Mouse (Mus musculus): Measurements from ENCODE around the gene Gng7. TPM values are rescaled to one million over a fixed set of nuclear protein-coding genes. Genes with fewer than 3 reads are reported as not detected.

Gene Gng7
- polyA plus RNA-seq, 1 experiment from 2014 or later, result 1.5 TPM

DNA sequence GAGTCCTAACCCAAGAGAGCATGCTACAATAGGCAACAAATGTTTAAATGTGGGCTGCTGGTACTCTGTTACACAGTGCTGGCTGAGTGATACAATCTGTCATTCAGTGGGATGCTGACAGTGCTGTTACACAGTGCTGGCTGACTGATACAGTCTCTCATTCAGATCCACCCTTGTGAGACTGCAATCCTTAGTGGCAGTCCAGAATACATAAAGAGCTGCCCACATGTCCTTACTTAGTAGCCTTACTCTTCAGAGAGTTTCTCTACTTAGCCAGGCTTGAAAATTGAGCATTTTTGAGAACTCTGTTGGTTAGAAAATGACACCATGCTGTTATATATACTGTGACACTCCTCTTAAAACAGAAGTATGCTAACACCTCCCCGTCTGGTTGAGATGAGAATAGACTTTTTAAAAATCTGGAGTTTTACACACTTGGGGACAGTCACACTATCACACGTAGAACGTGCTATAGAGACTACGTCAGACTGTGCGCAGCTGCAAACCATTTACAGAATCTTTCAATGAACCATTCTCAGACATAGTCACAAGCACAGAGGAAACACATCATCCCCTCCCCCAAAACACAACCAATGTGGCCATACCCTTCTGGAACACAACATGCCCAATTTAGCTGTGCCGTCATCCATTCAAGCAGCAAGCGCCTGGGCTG is 8.6 kb downstream of the Gng7 start:
- Histone ChIP-seq H3K9me3 (replicated peaks) (no peaks in the 10 kb centered on the region), H3K4me2 (no peak overlapping the region), H3K27me3 (replicated peaks) (peaks cover 2% of the 10 kb centered on the region; the same call in 1 of the 2 replicates), H3K4me3 (no peak overlapping the region), H3K27ac (ENCODE audit: poor library complexity, severe bottlenecking) (no peak overlapping the region), H3K9ac (no peak overlapping the region), H3K4me1 (replicated peaks) (peaks cover 5% of the 10 kb centered on the region; the same call in 1 of the 2 replicates), H3K36me3 (no peaks in the 10 kb centered on the region)
- ATAC-seq (ENCODE audit: insufficient number of reproducible peaks, low FRiP score), result no peak
- WGBS, result 84% methylated on average over 7 of the region's 7 CpGs

DNA sequence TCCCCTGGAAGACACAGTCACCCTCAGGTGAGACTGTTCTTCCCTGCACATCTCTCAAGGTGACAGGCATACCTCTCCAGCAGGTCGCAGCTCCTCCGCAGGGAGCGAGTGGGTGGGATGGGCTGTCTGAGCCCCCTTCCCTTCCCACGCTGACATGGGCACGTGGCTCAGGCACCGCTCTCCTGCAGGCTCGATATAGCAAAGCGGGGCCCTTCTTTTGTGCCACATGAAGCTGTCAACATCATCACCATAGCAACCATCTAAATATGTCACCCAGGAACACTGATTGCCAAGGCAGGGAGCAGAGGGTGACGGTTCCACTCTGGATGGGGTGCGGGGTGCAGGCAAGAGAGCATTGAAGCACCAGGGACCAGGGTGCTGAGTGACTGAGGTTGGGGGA is 13.6 kb downstream of the Gng7 start:
- no peaks in the 10 kb centered on the region for H3K36me3 ChIP-seq
- no peak overlapping the region for H3K4me2 ChIP-seq
- 40% methylated on average over 10 of the region's 10 CpGs for WGBS
- H3K27me3 ChIP-seq (replicated peaks), result peaks cover 30% of the 10 kb centered on the region
- no peak for ATAC-seq (ENCODE audit: insufficient number of reproducible peaks, low FRiP score)
- H3K9ac ChIP-seq, result no peak overlapping the region
- peaks cover 17% of the 10 kb centered on the region for H3K4me1 ChIP-seq (replicated peaks)
- H3K27ac ChIP-seq (ENCODE audit: poor library complexity, severe bottlenecking), result no peak overlapping the region
- H3K4me3 ChIP-seq, result no peak overlapping the region
- H3K9me3 ChIP-seq (replicated peaks), result no peaks in the 10 kb centered on the region

GRCm38 (mm10) chr10:81000197-81001062 is 14.3 kb downstream of the Gng7 start:
- H3K9ac ChIP-seq, result no peak overlapping the region
- ATAC-seq (ENCODE audit: insufficient number of reproducible peaks, low FRiP score), result no peak
- H3K27ac ChIP-seq (ENCODE audit: poor library complexity, severe bottlenecking), result no peak overlapping the region
- no peaks in the 10 kb centered on the region for H3K9me3 ChIP-seq (replicated peaks)
- 42% methylated on average over 28 of the region's 28 CpGs for WGBS
- H3K4me2 ChIP-seq, result no peak overlapping the region
- no peak overlapping the region for H3K4me3 ChIP-seq
- no peaks in the 10 kb centered on the region for H3K36me3 ChIP-seq
- H3K27me3 ChIP-seq (replicated peaks), result peaks cover 30% of the 10 kb centered on the region
- peaks cover 17% of the 10 kb centered on the region for H3K4me1 ChIP-seq (replicated peaks)

- WGBS, result 30% methylated on average over 37 of the region's 37 CpGs
- Histone ChIP-seq H3K4me3 (no peak overlapping the region), H3K9me3 (replicated peaks) (no peaks in the 10 kb centered on the region), H3K27me3 (replicated peaks) (peaks cover 30% of the 10 kb centered on the region), H3K4me1 (replicated peaks) (peaks cover 22% of the 10 kb centered on the region), H3K36me3 (no peaks in the 10 kb centered on the region), H3K4me2 (0 out of 2 replicates have a peak overlapping the region, but pooled peaks have one; percentile 10), H3K27ac (ENCODE audit: poor library complexity, severe bottlenecking) (no peak overlapping the region), H3K9ac (no peak overlapping the region)
- peak; percentile 54; the same call in 1 of the 2 replicates for ATAC-seq (ENCODE audit: insufficient number of reproducible peaks, low FRiP score)
Measured at GRCm38 (mm10) chr10:80999362-81000196, 15.2 kb downstream of the Gng7 start.

DNA sequence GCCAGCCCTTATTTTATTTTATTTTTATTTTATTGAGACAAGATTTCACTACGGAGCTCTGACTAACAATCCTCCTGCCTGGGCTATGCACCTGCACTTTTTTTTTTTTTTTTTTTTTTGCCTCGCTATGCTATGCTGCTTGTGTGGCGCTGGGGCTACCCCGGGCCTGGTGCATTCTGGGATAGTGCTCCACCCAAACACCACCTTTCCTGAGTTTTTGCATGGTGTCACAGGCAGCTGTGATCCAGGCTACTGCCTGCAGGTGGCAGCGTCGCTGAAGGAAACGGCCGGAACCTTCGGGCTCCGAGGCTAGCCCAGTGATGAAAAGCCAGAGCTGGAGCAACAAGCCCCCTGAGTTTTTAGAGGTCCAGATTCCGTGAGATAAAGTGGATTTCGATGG is 16.0 kb downstream of the Gng7 start:
- no peak overlapping the region for H3K27ac ChIP-seq (ENCODE audit: poor library complexity, severe bottlenecking)
- H3K27me3 ChIP-seq (replicated peaks), result peaks cover 31% of the 10 kb centered on the region
- no peaks in the 10 kb centered on the region for H3K9me3 ChIP-seq (replicated peaks)
- no peak overlapping the region for H3K4me2 ChIP-seq
- H3K36me3 ChIP-seq, result no peaks in the 10 kb centered on the region
- H3K4me1 ChIP-seq (replicated peaks), result peaks cover 25% of the 10 kb centered on the region
- no peak overlapping the region for H3K4me3 ChIP-seq
- ATAC-seq (ENCODE audit: insufficient number of reproducible peaks, low FRiP score), result no peak
- H3K9ac ChIP-seq, result no peak overlapping the region
- 15% methylated on average over 12 of the region's 12 CpGs for WGBS

GRCm38 (mm10) chr10:80998021-80998420 is 16.7 kb downstream of the Gng7 start:
- Histone ChIP-seq H3K36me3 (no peaks in the 10 kb centered on the region), H3K9me3 (replicated peaks) (no peaks in the 10 kb centered on the region), H3K27me3 (replicated peaks) (peaks cover 39% of the 10 kb centered on the region), H3K4me1 (replicated peaks) (peaks cover 25% of the 10 kb centered on the region), H3K4me3 (no peak overlapping the region), H3K27ac (ENCODE audit: poor library complexity, severe bottlenecking) (no peak overlapping the region), H3K9ac (no peak overlapping the region), H3K4me2 (no peak overlapping the region)
- 33% methylated on average over 14 of the region's 14 CpGs for WGBS
- no peak for ATAC-seq (ENCODE audit: insufficient number of reproducible peaks, low FRiP score)

GRCm38 (mm10) chr10:80997332-80997731 is 17.4 kb downstream of the Gng7 start:
- ATAC-seq (ENCODE audit: insufficient number of reproducible peaks, low FRiP score), result no peak
- no peaks in the 10 kb centered on the region for H3K9me3 ChIP-seq (replicated peaks)
- H3K4me2 ChIP-seq, result no peak overlapping the region
- H3K36me3 ChIP-seq, result no peaks in the 10 kb centered on the region
- no peak overlapping the region for H3K9ac ChIP-seq
- H3K27me3 ChIP-seq (replicated peaks), result peaks cover 44% of the 10 kb centered on the region
- no peak overlapping the region for H3K27ac ChIP-seq (ENCODE audit: poor library complexity, severe bottlenecking)
- peaks cover 25% of the 10 kb centered on the region for H3K4me1 ChIP-seq (replicated peaks)
- WGBS, result 78% methylated on average over 8 of the region's 8 CpGs
- H3K4me3 ChIP-seq, result no peak overlapping the region

DNA sequence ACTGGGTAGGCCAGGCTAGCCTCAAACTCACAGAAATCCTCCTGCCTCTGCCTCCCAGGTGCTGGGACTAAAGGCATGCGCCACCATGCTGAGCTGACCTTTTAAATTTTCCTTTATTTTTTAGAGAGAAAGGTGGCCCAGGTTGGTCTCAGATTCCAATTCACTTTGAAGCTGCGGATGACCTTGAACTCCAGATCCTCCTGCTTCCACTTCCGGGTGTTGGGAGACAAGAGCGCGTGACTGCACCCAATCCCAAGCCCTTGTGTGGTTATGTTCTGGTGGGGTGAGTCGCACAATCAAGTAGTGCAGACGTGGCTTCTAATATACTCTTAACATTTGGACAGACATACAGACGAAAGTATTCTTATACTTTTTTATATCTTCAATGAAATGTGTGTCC is 18.2 kb downstream of the Gng7 start:
- Histone ChIP-seq H3K36me3 (no peaks in the 10 kb centered on the region), H3K27ac (ENCODE audit: poor library complexity, severe bottlenecking) (no peak overlapping the region), H3K27me3 (replicated peaks) (peaks cover 51% of the 10 kb centered on the region), H3K9ac (no peak overlapping the region), H3K4me1 (replicated peaks) (peaks cover 25% of the 10 kb centered on the region), H3K4me3 (no peak overlapping the region), H3K9me3 (replicated peaks) (no peaks in the 10 kb centered on the region), H3K4me2 (no peak overlapping the region)
- no peak for ATAC-seq (ENCODE audit: insufficient number of reproducible peaks, low FRiP score)
- WGBS, result 89% methylated on average over 8 of the region's 8 CpGs

GRCm38 (mm10) chr10:80995091-80995632 is 19.6 kb downstream of the Gng7 start:
- Histone ChIP-seq H3K4me3 (no peak overlapping the region), H3K9me3 (replicated peaks) (no peaks in the 10 kb centered on the region)

GRCm38 (mm10) chr10:80994621-80995020 is 20.1 kb downstream of the Gng7 start:
- Histone ChIP-seq H3K9ac (no peak overlapping the region), H3K4me1 (replicated peaks) (peaks cover 13% of the 10 kb centered on the region; the same call in 1 of the 2 replicates), H3K9me3 (replicated peaks) (no peaks in the 10 kb centered on the region), H3K27me3 (replicated peaks) (peaks cover 44% of the 10 kb centered on the region), H3K36me3 (no peaks in the 10 kb centered on the region), H3K4me3 (no peak overlapping the region), H3K27ac (ENCODE audit: poor library complexity, severe bottlenecking) (no peak overlapping the region), H3K4me2 (peak overlapping the region; percentile 45; the same call in 1 of the 2 replicates)
- WGBS, result 54% methylated on average over 4 of the region's 4 CpGs
- ATAC-seq (ENCODE audit: insufficient number of reproducible peaks, low FRiP score), result no peak

More at GRCm38 (mm10) chr10:80995091-80995632, 19.6 kb downstream of the Gng7 start:
- H3K4me1 ChIP-seq (replicated peaks), result peaks cover 17% of the 10 kb centered on the region; the same call in 1 of the 2 replicates
- H3K4me2 ChIP-seq, result peak overlapping the region; percentile 45
- no peak overlapping the region for H3K9ac ChIP-seq
- WGBS, result 12% methylated on average over 21 of the region's 21 CpGs
- no peak overlapping the region for H3K27ac ChIP-seq (ENCODE audit: poor library complexity, severe bottlenecking)
- peaks cover 44% of the 10 kb centered on the region for H3K27me3 ChIP-seq (replicated peaks)
- ATAC-seq (ENCODE audit: insufficient number of reproducible peaks, low FRiP score), result no peak
- H3K36me3 ChIP-seq, result no peaks in the 10 kb centered on the region

Data from heart, embryonic 12.5 days (tissue).